Mouse (Mus musculus): ENCODE measurements around the gene Vmn1r38. TPM values are rescaled to one million over a fixed set of nuclear protein-coding genes. Genes with fewer than 3 reads are reported as not detected.
"Not testable (repeated sequence)": the region's sequence is repeated elsewhere in the genome, so short reads cannot be mapped to it uniquely, and the experiment has no call there.

Vmn1r38 gene
- total RNA-seq (2015; ENCODE audit: low replicate concordance) (0.19 TPM in 1 of 2 replicates, not detected in the other), total RNA-seq (2017; ENCODE audit: low replicate concordance) (not detected in 2 replicates)

- not testable (repeated sequence) for ATAC-seq (replicated peaks; ENCODE audit: low FRiP score, poor library complexity, severe bottlenecking)
Observed at GRCm38 (mm10) chr6:66782527-66782926, at the start of gene Vmn1r38. Gene Vmn1r38 (minus strand): TSS chr6:66782627.

- no peak for ATAC-seq (replicated peaks; ENCODE audit: low FRiP score, poor library complexity, severe bottlenecking)
Observed at GRCm38 (mm10) chr6:66810509-66810908, 28.1 kb upstream of the Vmn1r38 start, which contains the start of gene Vmn1r39. Gene Vmn1r39 (minus strand): TSS chr6:66810609.

GRCm38 (mm10) chr6:66806311-66806710 is 23.9 kb upstream of the Vmn1r38 start:
- no peak for ATAC-seq (replicated peaks; ENCODE audit: low FRiP score, poor library complexity, severe bottlenecking)

GRCm38 (mm10) chr6:66805713-66806112 is 23.3 kb upstream of the Vmn1r38 start:
- ATAC-seq (replicated peaks; ENCODE audit: low FRiP score, poor library complexity, severe bottlenecking) = no peak

- not testable (repeated sequence) for ATAC-seq (replicated peaks; ENCODE audit: low FRiP score, poor library complexity, severe bottlenecking)
Observed at GRCm38 (mm10) chr6:66729082-66729481, 53.3 kb downstream of the Vmn1r38 start, which contains the start of gene Vmn1r37. Gene Vmn1r37 (plus strand): TSS chr6:66729382.

Other genes starting within 250 kb of the Vmn1r38 start
- gene Mad2l1, start 247.2 kb downstream of the Vmn1r38 start, total RNA-seq (2015; ENCODE audit: low replicate concordance) = 50.6 and 58.4 TPM in 2 replicates
- gene Mad2l1, start 247.2 kb downstream of the Vmn1r38 start, total RNA-seq (2017; ENCODE audit: low replicate concordance) = 35.8 and 38.6 TPM in 2 replicates
- not detected in 2 replicates for gene Vmn1r32, start 222.5 kb downstream of the Vmn1r38 start, total RNA-seq (2015; ENCODE audit: low replicate concordance)
- gene Vmn1r32, start 222.5 kb downstream of the Vmn1r38 start, total RNA-seq (2017; ENCODE audit: low replicate concordance) = not detected in 2 replicates
- gene Vmn1r33, start 164.3 kb downstream of the Vmn1r38 start, total RNA-seq (2015; ENCODE audit: low replicate concordance) = not detected in 2 replicates
- not detected in 2 replicates for gene Vmn1r33, start 164.3 kb downstream of the Vmn1r38 start, total RNA-seq (2017; ENCODE audit: low replicate concordance)
- gene Vmn1r34, start 138.7 kb downstream of the Vmn1r38 start, total RNA-seq (2015; ENCODE audit: low replicate concordance) = not detected in 2 replicates
- not detected in 2 replicates for gene Vmn1r34, start 138.7 kb downstream of the Vmn1r38 start, total RNA-seq (2017; ENCODE audit: low replicate concordance)
- gene Vmn1r35, start 96.7 kb downstream of the Vmn1r38 start, total RNA-seq (2015; ENCODE audit: low replicate concordance) = not detected in 2 replicates
- not detected in 2 replicates for gene Vmn1r35, start 96.7 kb downstream of the Vmn1r38 start, total RNA-seq (2017; ENCODE audit: low replicate concordance)
- gene Vmn1r36, start 63.5 kb downstream of the Vmn1r38 start, total RNA-seq (2015; ENCODE audit: low replicate concordance) = not detected in 2 replicates
- not detected in 2 replicates for gene Vmn1r36, start 63.5 kb downstream of the Vmn1r38 start, total RNA-seq (2017; ENCODE audit: low replicate concordance)
- gene Vmn1r37, start 53.2 kb downstream of the Vmn1r38 start, total RNA-seq (2015; ENCODE audit: low replicate concordance) = not detected in 2 replicates
- gene Vmn1r37, start 53.2 kb downstream of the Vmn1r38 start, total RNA-seq (2017; ENCODE audit: low replicate concordance) = not detected in 2 replicates
- gene Vmn1r39, start 28.0 kb upstream of the Vmn1r38 start, total RNA-seq (2015; ENCODE audit: low replicate concordance) = not detected in 2 replicates
- not detected in 2 replicates for gene Vmn1r39, start 28.0 kb upstream of the Vmn1r38 start, total RNA-seq (2017; ENCODE audit: low replicate concordance)
- gene Gng12, start 113.8 kb upstream of the Vmn1r38 start, total RNA-seq (2015; ENCODE audit: low replicate concordance) = 24.5 and 39.2 TPM in 2 replicates
- 8.5 and 14.6 TPM in 2 replicates for gene Gng12, start 113.8 kb upstream of the Vmn1r38 start, total RNA-seq (2017; ENCODE audit: low replicate concordance)

Data from erythroblast, adult 5-6 weeks (primary cell).